Mouse (Mus musculus): ENCODE measurements around the gene Ssbp2.

Ssbp2 gene

GRCm38 (mm10) chr13:91461711-91462351 lies 1.7 kb downstream of the Ssbp2 start:
- DNase-seq (ENCODE audit: low spot score) = peak; percentile 39

DNA sequence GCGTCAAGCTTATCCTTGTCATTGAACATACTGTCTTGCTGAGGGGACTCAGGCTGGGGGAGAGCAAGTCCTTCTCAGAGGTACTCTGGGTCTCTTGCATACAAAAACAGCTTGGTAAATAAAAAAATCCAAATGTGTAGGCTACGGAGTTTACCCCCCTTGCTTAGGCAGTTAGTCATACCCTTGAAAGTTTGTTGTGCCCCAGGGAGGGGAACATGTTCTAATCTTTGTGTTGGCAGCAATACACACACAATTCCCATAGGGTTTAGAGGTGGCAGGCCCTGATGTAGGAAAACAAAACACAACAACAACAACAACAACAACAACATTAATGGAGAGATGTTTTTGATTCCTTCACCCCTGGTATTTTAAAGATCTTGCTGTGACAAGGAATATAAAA lies 2.3 kb downstream of the Ssbp2 start:
- no peak for DNase-seq (ENCODE audit: low spot score)

GRCm38 (mm10) chr13:91462893-91463481 lies 2.9 kb downstream of the Ssbp2 start:
- no peak for DNase-seq (ENCODE audit: low spot score)

DNA sequence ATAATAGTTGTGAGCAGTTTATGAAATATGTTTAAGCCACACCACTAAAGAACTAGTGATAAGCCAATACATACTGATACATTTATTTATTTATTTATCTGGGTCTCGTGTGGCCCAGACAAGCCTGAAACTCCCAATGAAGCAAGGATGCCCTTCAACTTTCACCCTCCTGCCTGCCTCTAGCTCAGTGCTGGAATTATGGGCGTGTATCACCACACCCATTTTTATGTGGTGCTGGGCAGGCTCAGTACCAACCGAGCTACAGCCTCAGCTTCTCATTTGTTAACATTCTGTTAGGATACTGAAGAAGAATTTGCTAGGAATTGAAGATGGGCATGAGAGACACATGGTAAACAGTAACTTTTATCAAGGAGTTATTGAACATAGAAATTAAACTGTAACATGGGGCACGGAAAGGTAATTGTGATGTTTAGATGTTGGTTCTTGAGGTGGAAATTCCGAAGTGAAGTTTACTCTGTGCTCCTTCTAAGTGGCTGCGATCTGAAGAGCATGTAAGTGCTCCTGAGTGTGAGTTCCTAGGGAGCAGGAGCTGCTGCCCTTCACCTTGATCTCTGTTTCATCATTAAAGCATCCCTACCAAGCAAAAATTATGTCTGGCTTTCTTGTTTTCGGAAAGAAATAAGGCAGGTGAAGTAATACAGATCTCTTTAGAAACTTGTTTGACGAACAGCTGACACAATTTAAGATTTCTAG lies 5.1 kb downstream of the Ssbp2 start:
- no peak for DNase-seq (ENCODE audit: low spot score)

DNA sequence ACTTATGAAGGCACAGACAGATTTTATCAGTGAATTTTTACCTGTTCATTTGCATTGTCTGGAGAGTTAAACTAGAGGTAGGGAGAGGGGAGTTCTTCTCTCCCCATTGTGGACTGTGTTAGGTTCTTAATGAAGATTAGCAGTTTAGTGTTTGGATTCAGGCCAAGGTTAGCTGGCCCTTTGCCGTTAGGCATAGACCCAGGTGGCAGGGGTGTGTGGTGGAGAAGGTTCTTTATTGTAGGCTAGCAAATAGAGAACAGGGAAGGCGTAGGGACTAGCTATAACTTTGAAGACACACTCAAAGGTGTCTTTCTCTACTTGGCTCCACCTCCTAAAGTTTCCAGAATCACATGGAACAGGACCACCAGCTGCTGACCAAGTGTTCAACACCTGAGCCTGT lies 11.5 kb downstream of the Ssbp2 start:
- no peak for DNase-seq (ENCODE audit: low spot score)

- DNase-seq (ENCODE audit: low spot score) = no peak
Measured at GRCm38 (mm10) chr13:91471980-91472379, 11.9 kb downstream of the Ssbp2 start.

DNA sequence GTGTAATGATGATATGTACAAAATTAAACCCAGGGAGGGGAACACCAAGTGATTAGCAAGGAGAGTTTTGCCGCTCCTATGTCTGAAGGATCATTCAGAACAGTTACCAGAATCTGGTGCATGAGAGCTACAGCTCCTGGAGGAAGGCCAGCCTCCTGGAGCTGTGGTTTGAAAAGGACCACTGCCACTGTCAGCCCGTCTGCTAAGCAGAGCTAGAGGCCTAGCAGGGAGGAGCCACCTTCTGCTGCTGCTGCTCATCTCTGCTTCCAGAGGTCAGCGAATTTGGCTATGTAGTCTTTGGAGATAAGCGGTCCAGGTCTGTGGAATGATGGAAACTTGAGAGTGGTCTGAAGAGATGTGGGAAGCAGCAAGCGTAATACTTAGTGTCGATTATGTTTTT lies 13.4 kb downstream of the Ssbp2 start:
- DNase-seq (ENCODE audit: low spot score) = no peak

DNA sequence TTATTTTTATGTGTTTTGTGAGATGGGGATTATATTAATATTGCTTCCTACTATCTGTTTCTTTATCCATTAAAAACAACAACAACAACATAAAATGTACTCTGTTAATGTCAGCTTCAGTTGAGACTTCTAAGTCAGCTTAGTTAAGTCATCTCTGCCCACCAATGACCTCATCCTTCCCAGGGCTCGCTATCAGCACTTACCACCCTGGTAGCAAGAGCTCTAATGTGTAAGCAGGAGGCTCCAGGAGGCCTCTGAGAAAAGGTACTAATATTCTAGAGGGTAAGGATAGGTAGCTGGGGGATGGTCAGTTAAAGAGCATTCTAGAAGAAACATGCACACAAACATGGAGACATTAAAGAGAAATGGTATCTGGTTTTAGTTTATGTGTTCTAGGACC lies 13.9 kb downstream of the Ssbp2 start:
- DNase-seq (ENCODE audit: low spot score) = no peak

DNA sequence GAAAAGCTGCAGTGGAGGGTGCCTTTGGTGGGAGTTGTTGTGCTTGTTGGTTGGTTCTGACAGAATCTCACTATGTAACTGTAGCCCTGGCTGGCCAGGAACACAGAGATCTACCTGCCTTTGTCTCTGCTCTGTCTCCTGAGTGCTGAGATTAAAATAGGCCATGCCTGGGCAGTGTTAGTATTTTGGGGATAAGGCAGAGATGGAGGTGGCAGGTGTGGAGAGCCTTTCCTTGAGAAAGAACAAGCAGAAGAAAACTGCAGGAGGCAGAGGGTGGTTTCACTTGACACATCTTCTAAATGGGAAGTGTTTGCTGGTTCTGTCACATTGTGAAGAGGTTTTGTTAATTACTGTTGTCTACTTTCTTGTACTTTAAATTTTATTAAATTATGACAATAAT lies 15.8 kb downstream of the Ssbp2 start:
- no peak for DNase-seq (ENCODE audit: low spot score)

DNA sequence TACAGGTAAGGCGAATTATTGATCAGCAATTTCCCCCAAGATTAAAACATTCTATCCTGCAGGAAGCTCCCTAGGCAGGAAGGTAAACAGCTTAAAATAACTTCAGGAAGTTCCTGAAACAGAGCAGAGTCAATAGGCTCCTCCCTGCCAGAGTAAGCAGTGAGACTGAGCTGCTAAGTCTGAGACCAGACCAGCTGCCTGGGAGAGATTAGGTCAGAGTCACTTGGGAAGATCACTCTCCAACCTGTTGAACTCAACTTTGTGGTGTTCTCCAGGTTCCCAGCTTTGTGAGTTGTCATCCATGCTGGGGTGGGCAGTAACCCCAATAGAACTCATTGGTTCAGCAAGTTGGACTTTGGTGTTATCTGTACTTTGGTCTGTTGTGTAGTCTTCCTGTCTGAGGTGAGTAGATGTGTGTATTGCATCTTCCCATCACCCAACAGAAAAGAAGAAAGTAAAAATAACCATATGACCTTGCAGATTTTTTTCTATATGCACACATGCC lies 16.6 kb downstream of the Ssbp2 start:
- no peak for DNase-seq (ENCODE audit: low spot score)

DNA sequence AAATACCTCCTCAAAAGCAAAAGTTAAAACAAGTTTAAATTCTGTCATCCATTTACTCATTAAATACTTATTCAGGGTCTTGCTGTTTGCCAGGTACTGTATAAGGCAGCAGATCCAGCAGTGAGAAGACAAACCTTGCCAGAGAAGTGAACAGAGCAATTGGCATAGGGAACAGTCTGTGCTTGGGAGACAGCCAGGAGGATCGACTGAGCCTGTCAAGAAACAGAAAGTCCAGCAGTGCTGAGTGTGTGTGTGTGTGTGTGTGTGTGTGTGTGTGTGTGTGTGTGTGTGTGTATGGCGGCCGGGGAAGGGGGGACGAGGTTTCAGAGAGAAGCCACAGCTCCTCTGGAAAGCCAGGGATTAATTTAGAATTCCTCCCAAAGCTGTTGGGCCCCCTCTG lies 17.9 kb downstream of the Ssbp2 start:
- peak; percentile 29 for DNase-seq (ENCODE audit: low spot score)

- DNase-seq (ENCODE audit: low spot score) = no peak
Measured at GRCm38 (mm10) chr13:91484303-91484702, 24.2 kb downstream of the Ssbp2 start.

DNA sequence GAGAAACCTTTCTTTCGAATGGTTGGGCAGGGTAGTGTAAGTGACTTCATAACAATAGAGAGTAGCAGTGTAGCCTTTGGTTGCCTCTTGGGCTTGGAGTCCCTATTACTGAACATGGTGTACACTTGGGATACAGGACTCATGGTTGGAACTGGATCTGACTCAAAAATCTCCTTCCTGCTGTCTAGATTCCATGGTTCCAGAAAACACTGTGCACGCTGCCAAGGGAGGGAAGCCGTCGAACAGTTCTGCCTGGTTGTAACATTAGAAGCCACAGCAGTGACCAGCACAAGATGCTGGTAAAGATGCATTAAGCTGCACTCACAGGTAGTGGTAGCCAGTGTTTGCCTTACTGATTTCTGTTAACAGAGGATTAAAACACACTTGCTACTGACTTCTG lies 32.0 kb downstream of the Ssbp2 start:
- DNase-seq (ENCODE audit: low spot score) = no peak

DNA sequence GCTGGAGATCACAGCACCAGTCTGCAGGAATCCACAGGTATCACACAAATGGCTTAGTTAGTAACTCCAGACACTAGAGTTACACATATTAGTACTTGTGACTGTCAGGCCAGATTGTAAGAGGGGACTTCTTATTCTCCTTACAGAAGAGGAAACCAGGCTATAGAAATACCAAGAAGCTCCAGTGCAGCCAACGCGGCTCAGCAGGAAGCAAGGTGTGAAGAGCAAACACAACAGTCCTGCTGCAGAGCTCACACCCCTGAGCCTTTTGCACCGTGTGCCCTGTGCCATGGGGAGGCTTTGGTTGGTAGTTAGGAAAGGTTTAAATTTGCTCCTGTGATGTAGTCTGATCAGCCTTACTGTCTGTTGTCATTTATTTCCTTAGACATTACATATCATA lies 37.0 kb downstream of the Ssbp2 start:
- no peak for DNase-seq (ENCODE audit: low spot score)

GRCm38 (mm10) chr13:91501735-91502134 lies 41.7 kb downstream of the Ssbp2 start:
- no peak for DNase-seq (ENCODE audit: low spot score)

GRCm38 (mm10) chr13:91502642-91503373 lies 42.7 kb downstream of the Ssbp2 start:
- no peak for DNase-seq (ENCODE audit: low spot score)

DNA sequence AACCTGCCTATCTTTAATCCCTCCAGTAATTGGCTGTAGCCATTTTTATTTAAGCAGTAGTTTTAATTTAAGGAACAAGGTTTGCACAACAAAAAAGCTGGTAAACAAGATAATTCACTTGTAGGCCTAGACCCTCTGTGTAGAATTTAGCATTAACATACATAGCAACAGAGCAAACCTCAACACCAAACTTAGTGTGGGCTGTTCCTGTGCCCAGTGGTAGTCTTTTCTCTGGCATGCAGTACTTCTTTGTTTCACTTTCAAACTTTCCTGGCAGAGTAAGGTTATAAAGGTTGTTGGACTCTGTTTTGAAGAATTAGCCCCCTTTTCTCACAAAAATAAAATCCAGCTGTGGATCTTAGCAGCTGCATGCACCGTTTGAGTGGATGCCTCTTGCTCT lies 48.9 kb downstream of the Ssbp2 start:
- DNase-seq (ENCODE audit: low spot score) = no peak

DNA sequence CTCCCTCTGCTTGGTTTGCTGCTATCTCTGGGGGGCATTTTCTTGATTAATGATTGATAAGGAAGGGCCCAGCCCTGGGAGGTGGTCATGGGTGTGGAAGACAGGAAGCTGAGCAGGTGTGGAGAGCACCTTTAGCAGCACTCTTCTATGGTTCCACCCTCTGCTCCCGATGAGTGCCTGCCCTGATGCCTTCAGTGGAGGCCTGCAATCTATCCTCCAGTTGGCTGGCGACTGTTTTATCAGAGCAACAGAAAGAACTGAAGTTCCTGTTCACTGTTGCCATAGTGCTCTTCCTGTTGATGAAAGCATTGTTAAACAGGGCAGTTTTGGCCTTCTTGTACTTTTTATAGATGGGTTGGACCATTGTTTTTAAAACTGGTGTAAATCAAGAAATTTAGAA lies 49.4 kb downstream of the Ssbp2 start:
- DNase-seq (ENCODE audit: low spot score) = no peak

GRCm38 (mm10) chr13:91514979-91515378 lies 54.9 kb downstream of the Ssbp2 start:
- DNase-seq (ENCODE audit: low spot score) = no peak

- no peak for DNase-seq (ENCODE audit: low spot score)
Measured at GRCm38 (mm10) chr13:91520073-91520750, 60.1 kb downstream of the Ssbp2 start.

DNA sequence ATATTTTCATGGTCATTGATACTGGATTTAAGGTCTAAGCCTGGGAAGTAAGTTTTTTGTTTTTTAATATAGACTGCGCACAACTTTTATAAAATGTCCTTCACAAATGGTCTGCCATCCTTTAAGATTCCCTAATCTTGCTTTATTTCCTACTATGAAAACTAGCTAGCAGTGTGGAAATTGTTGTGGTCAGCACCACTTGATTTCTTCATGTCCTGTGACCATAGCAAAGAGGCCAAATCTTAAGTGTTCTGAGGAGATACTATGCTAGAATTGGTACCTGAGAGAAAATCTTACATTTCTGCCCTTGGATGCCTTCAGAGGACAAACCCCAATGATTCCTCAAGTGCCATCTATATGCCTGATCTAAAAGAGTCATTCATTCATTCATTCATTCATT lies 60.9 kb downstream of the Ssbp2 start:
- DNase-seq (ENCODE audit: low spot score) = no peak

GRCm38 (mm10) chr13:91526058-91526457 lies 66.0 kb downstream of the Ssbp2 start:
- DNase-seq (ENCODE audit: low spot score) = no peak
